Mouse (Mus musculus) cortical plate, adult 2 months (tissue): ENCODE measurements around the gene Acvr1b. TPM values are rescaled to one million over a fixed set of nuclear protein-coding genes. Genes with fewer than 3 reads are reported as not detected.
A peak's percentile ranks its signal among the peaks of the same experiment; 100 is the strongest.

Experiments used
- H3K27ac ChIP-seq: fragments of 200-500 bp; 2 replicates; pipeline ENCODE4 v1.5.1; 2012; ENCODE audit warnings: low read length, control low read depth, inconsistent platforms; ENCODE audit not compliant: insufficient read depth
- H3K4me1 ChIP-seq: fragments of 200-500 bp; 2 replicates; pipeline ENCODE4 v1.6.1; 2011; ENCODE audit warnings: low read length; ENCODE audit not compliant: control insufficient read depth, insufficient read depth
- H3K4me3 ChIP-seq: fragments of 200-500 bp; 2 replicates; pipeline ENCODE4 v1.5.1; 2011; ENCODE audit warnings: mild to moderate bottlenecking, low read length, control low read depth; ENCODE audit not compliant: insufficient read depth
- CTCF ChIP-seq: fragments of 200-500 bp; IDR thresholded peaks from 2 replicates; pipeline ENCODE4 v1.5.1; 2011; ENCODE audit warnings: mild to moderate bottlenecking, control low read depth, low read length; ENCODE audit not compliant: insufficient read depth; ENCODE audit errors: extremely low read depth
- POLR2A ChIP-seq: fragments of 200-500 bp; IDR thresholded peaks from 2 replicates; pipeline ENCODE4 v1.6.1; 2011; ENCODE audit warnings: mild to moderate bottlenecking, low read length, control low read depth; ENCODE audit not compliant: insufficient read depth; ENCODE audit errors: extremely low read depth
- polyA plus RNA-seq: library from polyadenylated mRNA; depleted of rRNA; stranded (reverse); fragments of >200 nt; gene quantifications from 2 replicates; pipeline ENCODE4 v1.2.3, GENCODE M21; 2012

Gene Acvr1b
- polyA plus RNA-seq, 1 experiment: 70.5 TPM

- Histone ChIP-seq H3K27ac (no peak overlapping the region), H3K4me3 (no peak overlapping the region), H3K4me1 (no peaks in the 10 kb centered on the region)
- TF ChIP-seq POLR2A: no peak
- TF ChIP-seq CTCF: no peak
These were observed 30.9 kb downstream of the Acvr1b start for GRCm38 (mm10) chr15:101204781-101205180.

GRCm38 (mm10) chr15:101210228-101210627, 36.4 kb downstream of the Acvr1b start:
- Histone ChIP-seq H3K4me3 (no peak overlapping the region), H3K27ac (no peak overlapping the region), H3K4me1 (no peaks in the 10 kb centered on the region)
- TF ChIP-seq POLR2A (no peak), CTCF (peak; percentile 69)

GRCm38 (mm10) chr15:101210998-101211613, 37.2 kb downstream of the Acvr1b start:
- no peak for TF ChIP-seq POLR2A
- no peak for TF ChIP-seq CTCF
- H3K4me1 ChIP-seq: no peaks in the 10 kb centered on the region
- H3K4me3 ChIP-seq: no peak overlapping the region
- no peak overlapping the region for H3K27ac ChIP-seq

- Histone ChIP-seq H3K27ac (no peak overlapping the region), H3K4me3 (no peak overlapping the region), H3K4me1 (no peaks in the 10 kb centered on the region)
- TF ChIP-seq POLR2A (no peak), CTCF (no peak)
These were observed 38.6 kb downstream of the Acvr1b start for GRCm38 (mm10) chr15:101212435-101212834.

GRCm38 (mm10) chr15:101215136-101215535, 41.3 kb downstream of the Acvr1b start:
- H3K27ac ChIP-seq: no peak overlapping the region
- no peak overlapping the region for H3K4me3 ChIP-seq
- TF ChIP-seq POLR2A (no peak), CTCF (no peak)
- no peaks in the 10 kb centered on the region for H3K4me1 ChIP-seq

- Histone ChIP-seq H3K27ac (no peak overlapping the region), H3K4me1 (no peaks in the 10 kb centered on the region), H3K4me3 (no peak overlapping the region)
- TF ChIP-seq POLR2A: no peak
- no peak for TF ChIP-seq CTCF
These were observed 42.2 kb downstream of the Acvr1b start for GRCm38 (mm10) chr15:101216036-101216435.

GRCm38 (mm10) chr15:101220905-101221297, 47.0 kb downstream of the Acvr1b start:
- TF ChIP-seq POLR2A (no peak), CTCF (no peak)
- Histone ChIP-seq H3K4me3 (no peak overlapping the region), H3K4me1 (peaks cover 5% of the 10 kb centered on the region; the same call in 1 of the 2 replicates), H3K27ac (no peak overlapping the region)

- Histone ChIP-seq H3K4me1 (peaks cover 5% of the 10 kb centered on the region; the same call in 1 of the 2 replicates), H3K27ac (no peak overlapping the region), H3K4me3 (no peak overlapping the region)
- TF ChIP-seq POLR2A (no peak), CTCF (peak; percentile 91)
These were observed 47.6 kb downstream of the Acvr1b start for GRCm38 (mm10) chr15:101221298-101222104.

GRCm38 (mm10) chr15:101222897-101223482, 49.1 kb downstream of the Acvr1b start:
- no peak overlapping the region for H3K27ac ChIP-seq
- no peak for TF ChIP-seq CTCF
- no peak for TF ChIP-seq POLR2A
- peaks cover 7% of the 10 kb centered on the region for H3K4me1 ChIP-seq
- H3K4me3 ChIP-seq: peak overlapping the region; percentile 89; the same call in 1 of the 2 replicates

GRCm38 (mm10) chr15:101223596-101223995, 49.7 kb downstream of the Acvr1b start:
- Histone ChIP-seq H3K4me3 (peak overlapping the region; percentile 89), H3K4me1 (peaks cover 7% of the 10 kb centered on the region), H3K27ac (no peak overlapping the region)
- no peak for TF ChIP-seq CTCF
- no peak for TF ChIP-seq POLR2A
